Mouse (Mus musculus) bone marrow, adult 2 months (tissue): Measurements from ENCODE around the gene Atp8a2.

Experiments used
- CTCF ChIP-seq: fragments of 200-500 bp; IDR thresholded peaks from 2 replicates; pipeline ENCODE4 v1.5.1; 2011; ENCODE audit warnings: low read length, control low read depth; ENCODE audit not compliant: control insufficient read depth, insufficient read depth
- POLR2A ChIP-seq: fragments of 200-500 bp; IDR thresholded peaks from 2 replicates; pipeline ENCODE4 v1.6.1; 2011; ENCODE audit warnings: low read depth, mild to moderate bottlenecking, control low read depth, low read length, borderline replicate concordance; ENCODE audit not compliant: control insufficient read depth

GRCm38 (mm10) chr14:60143234-60143633 lies 53.7 kb downstream of the Atp8a2 start:
- TF ChIP-seq CTCF, result no peak
- no peak for TF ChIP-seq POLR2A
